Comparison of ENCODE assay signal across 22 mouse cellular contexts in genomic region chr6:66988363-66988762, GRCm38 (mm10). TPM values are rescaled to one million over a fixed set of nuclear protein-coding genes. Genes with fewer than 3 reads are reported as not detected.
DNase-seq lines count a peak whose midpoint lies in the region; ATAC-seq and TF ChIP-seq lines count a peak whose summit lies in the region.
"Had no signal": no experiment of that assay in that cellular context is flagged by ENCODE, and none has a peak within 500 bp of the region (broad histone marks: within the 10 kb centered on the region; RNA-seq: fewer than 3 reads in every experiment).

No protein-coding gene starts in this region.

- H3K9me3 ChIP-seq in liver, embryonic 12.5 days (replicated peaks), result no peaks in the 10 kb centered on the region
- H3K9me3 ChIP-seq in intestine, embryonic 16.5 days (ENCODE audit: control insufficient read depth, low read length), result no peaks in the 10 kb centered on the region
- H3K9me3 ChIP-seq: embryonic facial prominence, embryonic 10.5 days; G1E; hindbrain, embryonic 13.5 days; intestine, embryonic 15.5 days; limb, embryonic 12.5 days; neural tube, embryonic 13.5 days had no signal

- H3K4me3 ChIP-seq in gastrocnemius, adult 2 months, result no peak overlapping the region
- H3K4me3 ChIP-seq in liver, embryonic 12.5 days, result no peak overlapping the region
- no peak overlapping the region for H3K4me3 ChIP-seq in myocyte
- no peak overlapping the region for H3K4me3 ChIP-seq in intestine, embryonic 16.5 days (ENCODE audit: low read length)
- H3K4me3 ChIP-seq: embryonic facial prominence, embryonic 10.5 days; hindbrain, embryonic 13.5 days; intestine, embryonic 15.5 days; limb, embryonic 12.5 days; neural tube, embryonic 13.5 days had no signal

- DNase-seq in gastrocnemius, adult 2 months, result no peak
- DNase-seq in gastrocnemius, postnatal 14 days, result no peak
- no peak for DNase-seq in liver
- DNase-seq in brain, embryonic 14.5 days (ENCODE audit: low read depth), result peak; percentile 20
- DNase-seq: adrenal gland, adult 2 months; cerebellum, adult 2 months; kidney, postnatal 25 days; lung, adult 18-20 months; lung, postnatal 14 days; right cerebral cortex, adult 18-20 months; right cerebral cortex, postnatal 4 days had no signal

- H3K9ac ChIP-seq in liver, embryonic 12.5 days, result no peak overlapping the region
- no peak overlapping the region for H3K9ac ChIP-seq in intestine, embryonic 16.5 days (ENCODE audit: low read depth, low read length)
- H3K9ac ChIP-seq: hindbrain, embryonic 13.5 days; intestine, embryonic 15.5 days; limb, embryonic 12.5 days; neural tube, embryonic 13.5 days had no signal

- ATAC-seq in liver, embryonic 12.5 days, result no peak
- no peak for ATAC-seq in intestine, embryonic 16.5 days
- ATAC-seq: forebrain, embryonic 16.5 days; intestine, embryonic 15.5 days had no signal

- no peak for TF ChIP-seq POLR2A in brain, embryonic 14.5 days (IDR thresholded peaks at IDR 0.05; ENCODE audit: borderline replicate concordance, extremely low read depth, insufficient read depth, insufficient read length, poor library complexity, severe bottlenecking)
- no peak for TF ChIP-seq POLR2A in myocyte (IDR thresholded peaks at IDR 0.05; ENCODE audit: insufficient read length, low read depth)

- H3K27ac ChIP-seq in gastrocnemius, adult 2 months, result peak overlapping the region; percentile 57
- H3K27ac ChIP-seq in liver, embryonic 12.5 days, result peak overlapping the region; percentile 85
- no peak overlapping the region for H3K27ac ChIP-seq in intestine, embryonic 16.5 days (ENCODE audit: low read length)
- H3K27ac ChIP-seq: embryonic facial prominence, embryonic 10.5 days; hindbrain, embryonic 13.5 days; intestine, embryonic 15.5 days; limb, embryonic 12.5 days; neural tube, embryonic 13.5 days had no signal

- H3K79me2 ChIP-seq in myocyte (ENCODE audit: control insufficient read depth, insufficient read depth), result no peaks in the 10 kb centered on the region

- WGBS in liver, embryonic 12.5 days (ENCODE audit: insufficient replicate concordance), result 86% methylated on average over 9 of the region's 9 CpGs
- 89% methylated on average over 9 of the region's 9 CpGs for WGBS in intestine, embryonic 16.5 days

- no peaks in the 10 kb centered on the region for H3K36me3 ChIP-seq in liver, embryonic 12.5 days
- H3K36me3 ChIP-seq in myocyte (ENCODE audit: control insufficient read depth, insufficient read depth), result no peaks in the 10 kb centered on the region
- H3K36me3 ChIP-seq in intestine, embryonic 16.5 days (ENCODE audit: control insufficient read depth, insufficient read depth, low read length), result no peaks in the 10 kb centered on the region
- H3K36me3 ChIP-seq: embryonic facial prominence, embryonic 10.5 days; G1E; hindbrain, embryonic 13.5 days; intestine, embryonic 15.5 days; limb, embryonic 12.5 days; neural tube, embryonic 13.5 days had no signal

- intact Hi-C loops in gastrocnemius, adult 2 months (cut with DNase I), result no loop called here
- intact Hi-C loops in gastrocnemius, postnatal 14 days (cut with DNase I; ENCODE audit: low total_unique reads), result no loop called here

- no peak overlapping the region for H3K4me2 ChIP-seq in liver, embryonic 12.5 days
- peak overlapping the region; percentile 53 for H3K4me2 ChIP-seq in myocyte (ENCODE audit: low read depth)
- H3K4me2 ChIP-seq in intestine, embryonic 16.5 days (ENCODE audit: low read depth, low read length), result no peak overlapping the region
- H3K4me2 ChIP-seq: hindbrain, embryonic 13.5 days; intestine, embryonic 15.5 days; limb, embryonic 12.5 days; midbrain, embryonic 11.5 days; neural tube, embryonic 13.5 days had no signal

- TF ChIP-seq CTCF in gastrocnemius, adult 2 months (IDR thresholded peaks at IDR 0.05), result no peak
- TF ChIP-seq CTCF in brain, embryonic 14.5 days (IDR thresholded peaks at IDR 0.05; ENCODE audit: borderline replicate concordance, extremely low read depth, insufficient read depth, insufficient read length), result no peak

- H3ac ChIP-seq in myocyte (ENCODE audit: control insufficient read depth, insufficient read length), result no peak overlapping the region

- peaks cover 62% of the 10 kb centered on the region for H3K4me1 ChIP-seq in liver, embryonic 12.5 days
- peaks cover 12% of the 10 kb centered on the region; the same call in 1 of the 2 replicates for H3K4me1 ChIP-seq in intestine, embryonic 16.5 days (ENCODE audit: control insufficient read depth, insufficient read depth, low read length)

- H3K27me3 ChIP-seq in liver, embryonic 12.5 days (replicated peaks), result no peaks in the 10 kb centered on the region
- H3K27me3 ChIP-seq in myocyte (ENCODE audit: control insufficient read depth, insufficient read depth, insufficient read length), result no peaks in the 10 kb centered on the region
- H3K27me3 ChIP-seq in intestine, embryonic 16.5 days (replicated peaks; ENCODE audit: control insufficient read depth, insufficient read depth, low read length), result no peaks in the 10 kb centered on the region
- H3K27me3 ChIP-seq: hindbrain, embryonic 13.5 days; intestine, embryonic 15.5 days; limb, embryonic 12.5 days; neural tube, embryonic 13.5 days had no signal

TF ChIP-seq in myocyte, 11 proteins besides CTCF, POLR2A, EP300 and RAD21:
- TF ChIP-seq SRF (IDR thresholded peaks at IDR 0.05; ENCODE audit: control insufficient read depth, insufficient read length, low read depth) (no peak), E2F4 (IDR thresholded peaks at IDR 0.05; ENCODE audit: insufficient read depth) (no peak), MYOD1 (IDR thresholded peaks at IDR 0.05; ENCODE audit: control insufficient read depth in 1 of 3, insufficient read length in 2 of 3, low read depth in 2 of 3) (no peak), TCF3 (IDR thresholded peaks at IDR 0.05; ENCODE audit: insufficient read length, low read depth) (no peak), TCF12 (IDR thresholded peaks at IDR 0.05; ENCODE audit: insufficient read depth, poor library complexity, severe bottlenecking) (no peak), REST (IDR thresholded peaks at IDR 0.05; ENCODE audit: insufficient read depth, insufficient read length) (no peak), POLR2AphosphoS2 (IDR thresholded peaks at IDR 0.05; ENCODE audit: insufficient read length, low read depth) (no peak), USF1 (IDR thresholded peaks at IDR 0.05; ENCODE audit: low read depth) (no peak), CEBPB (IDR thresholded peaks at IDR 0.05; ENCODE audit: insufficient read depth, poor library complexity, severe bottlenecking) (no peak), MAX (IDR thresholded peaks at IDR 0.05; ENCODE audit: low read depth) (no peak), MYOG (IDR thresholded peaks at IDR 0.05; ENCODE audit: control insufficient read depth in 1 of 3, insufficient read depth in 1 of 3, insufficient read length in 2 of 3, low read depth in 2 of 3) (no peak)

RNA-seq across cellular contexts. Expression of gene Gadd45a, which starts 48.9 kb away (rescaled TPM):
- total RNA-seq in gastrocnemius, adult 2 months (2021), result 10 to 100 TPM; 27.6 to 38.9 TPM
- 10 to 100 TPM; 41.7 to 59.0 TPM for total RNA-seq in gastrocnemius, postnatal 14 days (2021)
- polyA plus RNA-seq in liver, embryonic 12.5 days (2016; fragmentation: Nextera tagmentation; extraction: Ambion mirVana), result 88.3 and 96.9 TPM in 2 replicates
- polyA plus RNA-seq in brain, embryonic 14.5 days (2012; rRNA removed), result 16.9 and 17.4 TPM in 2 replicates
- polyA plus RNA-seq in myocyte (2012; fragmentation: generic; extraction: Trizol), result 381 TPM
- 27.4 and 30.2 TPM in 2 replicates for polyA plus RNA-seq in intestine, embryonic 16.5 days (2015; fragmentation: Nextera tagmentation; extraction: Ambion mirVana)
